Mouse (Mus musculus) ovary, postnatal 14 days (tissue): ENCODE results near the gene Zfand2b.

ENCODE experiments used
- DNase-seq: peaks from one replicate; pipeline ENCODE4 v3.0.0; 2022; ENCODE audit warnings: low spot score

Zfand2b gene

GRCm38 (mm10) chr1:75168472-75169464, at the start of gene Zfand2b:
TSS of gene Zfand2b (plus strand) at chr1:75168646.
- peak; percentile 94 for DNase-seq

- DNase-seq = no peak
These were observed 46.2 kb upstream of the Zfand2b start for GRCm38 (mm10) chr1:75122211-75122610.

- peak; percentile 91 for DNase-seq
These were observed 43.8 kb upstream of the Zfand2b start, which contains the start of gene Nhej1 for GRCm38 (mm10) chr1:75124346-75125321. TSS of gene Nhej1 (minus strand) at chr1:75125200.

- DNase-seq = no peak
These were observed 43.0 kb upstream of the Zfand2b start for GRCm38 (mm10) chr1:75125418-75125817.

- DNase-seq = no peak
These were observed 39.8 kb upstream of the Zfand2b start for GRCm38 (mm10) chr1:75128641-75129040.

GRCm38 (mm10) chr1:75133421-75134207, 34.8 kb upstream of the Zfand2b start, which contains the start of gene Slc23a3:
TSS of gene Slc23a3 (minus strand) at chr1:75133890.
- no peak for DNase-seq

- DNase-seq = no peak
These were observed 32.2 kb upstream of the Zfand2b start for GRCm38 (mm10) chr1:75136293-75136692.

- no peak for DNase-seq
These were observed 31.7 kb upstream of the Zfand2b start for GRCm38 (mm10) chr1:75136730-75137129.

- no peak for DNase-seq
These were observed 30.0 kb upstream of the Zfand2b start for GRCm38 (mm10) chr1:75138448-75138847.

GRCm38 (mm10) chr1:75140601-75141190, 27.8 kb upstream of the Zfand2b start:
- no peak for DNase-seq

GRCm38 (mm10) chr1:75141486-75142190, 26.8 kb upstream of the Zfand2b start:
- peak; percentile 51 for DNase-seq

GRCm38 (mm10) chr1:75142301-75143261, 25.9 kb upstream of the Zfand2b start, which contains the start of the genes Cnppd1 and Retreg2:
TSS of gene Cnppd1 (minus strand) at chr1:75142711.
TSS of gene Retreg2 (plus strand) at chr1:75142778.
- DNase-seq = peak; percentile 93

- DNase-seq = no peak
These were observed 22.9 kb upstream of the Zfand2b start for GRCm38 (mm10) chr1:75145589-75145988.

- DNase-seq = no peak
These were observed 20.9 kb upstream of the Zfand2b start for GRCm38 (mm10) chr1:75147411-75148135.

GRCm38 (mm10) chr1:75148727-75149126, 19.7 kb upstream of the Zfand2b start:
- DNase-seq = no peak

- DNase-seq = no peak
These were observed 12.6 kb upstream of the Zfand2b start for GRCm38 (mm10) chr1:75155837-75156236.

- DNase-seq = no peak
These were observed 9.5 kb upstream of the Zfand2b start for GRCm38 (mm10) chr1:75158990-75159389.

- no peak for DNase-seq
These were observed 8.7 kb upstream of the Zfand2b start for GRCm38 (mm10) chr1:75159540-75160255.
